Mouse (Mus musculus) liver, adult 2 months (tissue): ENCODE results near the gene Hoxc5. TPM values are rescaled to one million over a fixed set of nuclear protein-coding genes. Genes with fewer than 3 reads are reported as not detected.

Experiments used
- DNase-seq: peaks from one replicate; pipeline ENCODE4 v3.0.0-alpha.2; 2011; ENCODE audit warnings: low read depth, low spot score; ENCODE audit errors: extremely low read depth
- H3K27ac ChIP-seq: fragments of 200-500 bp; replicated peaks from 2 replicates; pipeline ENCODE4 v1.5.1; 2012; ENCODE audit warnings: low read depth, mild to moderate bottlenecking, control low read depth, inconsistent platforms, low read length; ENCODE audit not compliant: insufficient read depth
- H3K27me3 ChIP-seq: fragments of 200-500 bp; 2 replicates; pipeline ENCODE4 v1.6.1; 2012; ENCODE audit warnings: mild to moderate bottlenecking, moderate library complexity, low read length, inconsistent platforms; ENCODE audit not compliant: control insufficient read depth, insufficient read depth
- H3K36me3 ChIP-seq: fragments of 200-500 bp; 2 replicates; pipeline ENCODE4 v1.6.1; 2012; ENCODE audit warnings: low read length, inconsistent platforms; ENCODE audit not compliant: control insufficient read depth, insufficient read depth
- H3K4me1 ChIP-seq: fragments of 200-500 bp; 2 replicates; pipeline ENCODE4 v1.6.1; 2011; ENCODE audit warnings: low read length; ENCODE audit not compliant: control insufficient read depth, insufficient read depth
- H3K4me3 ChIP-seq: fragments of 200-500 bp; 2 replicates; pipeline ENCODE4 v1.5.1; 2011; ENCODE audit warnings: low read depth, mild to moderate bottlenecking, control low read depth, low read length, moderate library complexity; ENCODE audit not compliant: insufficient read depth
- H3K79me2 ChIP-seq: fragments of 200-500 bp; 2 replicates; pipeline ENCODE4 v1.6.1; 2012; ENCODE audit warnings: inconsistent platforms, mild to moderate bottlenecking, low read length, moderate library complexity; ENCODE audit not compliant: control insufficient read depth, insufficient read depth
- H3K9ac ChIP-seq: fragments of 200-500 bp; 2 replicates; pipeline ENCODE4 v1.6.1; 2012; ENCODE audit warnings: low read depth, mild to moderate bottlenecking, control low read depth, inconsistent platforms, low read length
- CTCF ChIP-seq: fragments of 200-500 bp; IDR thresholded peaks from 2 replicates; pipeline ENCODE4 v1.5.1; 2011; ENCODE audit warnings: low read depth, low read length, control low read depth
- POLR2A ChIP-seq: fragments of 200-500 bp; IDR thresholded peaks from 2 replicates; pipeline ENCODE4 v1.6.1; 2011; ENCODE audit warnings: low read length, control low read depth; ENCODE audit not compliant: insufficient read depth; ENCODE audit errors: extremely low read depth
- WGBS: fragments of 180-500 bp; shearing (Covaris S2); methylation state at CpG from one replicate; pipeline ENCODE4 v1.1.7; 2018; 5-methylcytosine and 5-hydroxymethylcytosine counted together
- polyA plus RNA-seq: library from polyadenylated mRNA; depleted of rRNA; stranded (reverse); fragments of >200 nt; gene quantifications from 2 replicates; pipeline ENCODE4 v1.2.3, GENCODE M21; 2012
- total RNA-seq: library from RNA; depleted of rRNA; stranded (reverse); fragments of >200 nt; gene quantifications from 2 replicates; pipeline ENCODE4 v1.2.3, GENCODE M21; 2014

Hoxc5 gene
- total and polyA plus RNA-seq, 2 experiments = under 0.01 TPM; not detected in 1

GRCm38 (mm10) chr15:102970740-102971139, 3.5 kb downstream of the Hoxc5 start:
- Histone ChIP-seq H3K9ac (no peak overlapping the region), H3K27me3 (peaks cover 36% of the 10 kb centered on the region), H3K79me2 (no peaks in the 10 kb centered on the region), H3K4me3 (no peak overlapping the region), H3K27ac (no peak overlapping the region), H3K4me1 (no peaks in the 10 kb centered on the region), H3K36me3 (no peaks in the 10 kb centered on the region)
- DNase-seq = no peak
- TF ChIP-seq POLR2A = no peak
- TF ChIP-seq CTCF = no peak
- WGBS = 4% methylated on average over 12 of the region's 12 CpGs

GRCm38 (mm10) chr15:102972254-102972653, 5.0 kb downstream of the Hoxc5 start:
- DNase-seq = no peak
- TF ChIP-seq POLR2A = no peak
- TF ChIP-seq CTCF = no peak
- no peak overlapping the region for H3K4me3 ChIP-seq
- H3K27ac ChIP-seq = no peak overlapping the region
- no peak overlapping the region for H3K9ac ChIP-seq
- 2% methylated on average over 21 of the region's 21 CpGs for WGBS
- no peaks in the 10 kb centered on the region for H3K4me1 ChIP-seq
- H3K36me3 ChIP-seq = no peaks in the 10 kb centered on the region
- H3K27me3 ChIP-seq = peaks cover 41% of the 10 kb centered on the region
- no peaks in the 10 kb centered on the region for H3K79me2 ChIP-seq

GRCm38 (mm10) chr15:102972753-102973152, 5.5 kb downstream of the Hoxc5 start:
- H3K4me3 ChIP-seq = no peak overlapping the region
- DNase-seq = no peak
- H3K79me2 ChIP-seq = no peaks in the 10 kb centered on the region
- no peaks in the 10 kb centered on the region for H3K36me3 ChIP-seq
- H3K27ac ChIP-seq = no peak overlapping the region
- 4% methylated on average over 6 of the region's 6 CpGs for WGBS
- peaks cover 38% of the 10 kb centered on the region for H3K27me3 ChIP-seq
- no peaks in the 10 kb centered on the region for H3K4me1 ChIP-seq
- no peak overlapping the region for H3K9ac ChIP-seq
- TF ChIP-seq POLR2A (no peak), CTCF (no peak)

- Histone ChIP-seq H3K36me3 (no peaks in the 10 kb centered on the region), H3K27ac (no peak overlapping the region), H3K27me3 (peaks cover 39% of the 10 kb centered on the region), H3K4me3 (no peak overlapping the region), H3K4me1 (no peaks in the 10 kb centered on the region), H3K79me2 (no peaks in the 10 kb centered on the region), H3K9ac (no peak overlapping the region)
- no peak for DNase-seq
- WGBS = 13% methylated on average over 7 of the region's 7 CpGs
- no peak for TF ChIP-seq POLR2A
- no peak for TF ChIP-seq CTCF
Observed at GRCm38 (mm10) chr15:102975034-102975433, 7.8 kb downstream of the Hoxc5 start.

GRCm38 (mm10) chr15:102975688-102976111, 8.5 kb downstream of the Hoxc5 start:
- no peak for DNase-seq
- Histone ChIP-seq H3K27ac (no peak overlapping the region), H3K79me2 (no peaks in the 10 kb centered on the region), H3K9ac (no peak overlapping the region), H3K27me3 (peaks cover 39% of the 10 kb centered on the region), H3K4me1 (no peaks in the 10 kb centered on the region), H3K4me3 (no peak overlapping the region), H3K36me3 (no peaks in the 10 kb centered on the region)
- TF ChIP-seq POLR2A (no peak), CTCF (no peak)
- 7% methylated on average over 21 of the region's 21 CpGs for WGBS

- Histone ChIP-seq H3K27me3 (peaks cover 38% of the 10 kb centered on the region), H3K36me3 (no peaks in the 10 kb centered on the region), H3K4me1 (no peaks in the 10 kb centered on the region), H3K9ac (no peak within 1 kb of the TSS), H3K79me2 (no peaks in the 10 kb centered on the region), H3K4me3 (peak within 1 kb of the TSS; percentile 20; the same call in 1 of the 2 replicates), H3K27ac (no peak within 1 kb of the TSS)
- WGBS = 5% methylated on average over 19 of the region's 20 CpGs
- DNase-seq = no peak
- no peak for TF ChIP-seq POLR2A
- no peak for TF ChIP-seq CTCF
Observed at GRCm38 (mm10) chr15:102976171-102976570, 8.9 kb downstream of the Hoxc5 start, which contains the start of gene Hoxc9. Hoxc9 (plus strand) TSS chr15:102976439.
